Mouse (Mus musculus): Measurements from ENCODE around the gene Lrrc51.

The Lrrc51 gene

GRCm38 (mm10) chr7:101884160-101884559 lies 49.5 kb downstream of the Lrrc51 start:
- in situ Hi-C loops (cut with MseI, MboI), result no loop called here

GRCm38 (mm10) chr7:101882413-101883154 lies 51.1 kb downstream of the Lrrc51 start:
- in situ Hi-C loops (cut with MseI, MboI), result no loop called here

GRCm38 (mm10) chr7:101880855-101881254 lies 52.8 kb downstream of the Lrrc51 start:
- in situ Hi-C loops (cut with MseI, MboI), result no loop called here

GRCm38 (mm10) chr7:101875978-101876377 lies 57.7 kb downstream of the Lrrc51 start:
- in situ Hi-C loops (cut with MseI, MboI), result no loop called here

GRCm38 (mm10) chr7:101871296-101871695 lies 62.4 kb downstream of the Lrrc51 start:
- in situ Hi-C loops (cut with MseI, MboI), result no loop called here

- in situ Hi-C loops (cut with MseI, MboI), result no loop called here
These were observed 63.1 kb downstream of the Lrrc51 start, which contains the start of gene Folr1 for GRCm38 (mm10) chr7:101870629-101871028. TSS of gene Folr1 (minus strand) at chr7:101870788.

- in situ Hi-C loops (cut with MseI, MboI), result no loop called here
These were observed 64.6 kb downstream of the Lrrc51 start for GRCm38 (mm10) chr7:101869163-101869500.

GRCm38 (mm10) chr7:101868241-101869162 lies 65.2 kb downstream of the Lrrc51 start:
- in situ Hi-C loops (cut with MseI, MboI), result no loop called here

GRCm38 (mm10) chr7:101867482-101867881 lies 66.2 kb downstream of the Lrrc51 start:
- in situ Hi-C loops (cut with MseI, MboI), result no loop called here

GRCm38 (mm10) chr7:101866491-101867265 lies 67.0 kb downstream of the Lrrc51 start:
- in situ Hi-C loops (cut with MseI, MboI), result no loop called here

- in situ Hi-C loops (cut with MseI, MboI), result no loop called here
These were observed 70.3 kb downstream of the Lrrc51 start, which contains the start of gene Anapc15 for GRCm38 (mm10) chr7:101863415-101863814. TSS of gene Anapc15 (plus strand) at chr7:101863715.
